Mouse (Mus musculus): ENCODE results near the gene Numbl. TPM values are rescaled to one million over a fixed set of nuclear protein-coding genes. Genes with fewer than 3 reads are reported as not detected.
"Not testable (repeated sequence)": the region's sequence is repeated elsewhere in the genome, so short reads cannot be mapped to it uniquely, and the experiment has no call there.

The Numbl gene
- polyA plus RNA-seq, 1 experiment from 2014 or later = 20.1 TPM

DNA sequence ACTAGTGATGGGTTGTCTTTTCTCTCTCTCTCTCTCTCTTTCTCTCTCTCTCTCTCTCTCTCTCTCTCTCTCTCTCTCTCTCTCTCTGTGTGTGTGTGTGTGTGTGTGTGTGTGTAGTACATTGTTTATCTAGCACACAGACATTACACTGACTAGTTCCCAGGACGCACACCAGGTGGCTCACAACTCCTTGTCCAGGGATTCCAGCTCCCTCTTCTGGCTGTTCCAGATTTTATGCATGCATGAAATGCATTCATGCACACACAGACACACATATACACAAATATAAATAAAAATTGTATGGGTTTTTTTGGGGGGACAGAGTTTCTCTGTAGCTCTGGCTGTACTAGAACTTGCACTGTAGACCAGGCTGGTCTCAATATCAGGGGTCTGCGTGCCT is 20.7 kb upstream of the Numbl start:
- no peak for ATAC-seq (replicated peaks; ENCODE audit: low FRiP score)
- no peaks in the 10 kb centered on the region for H3K27me3 ChIP-seq (ENCODE audit: control insufficient read depth, insufficient read depth, low read length)
- WGBS = 90% methylated on average over 2 of the region's 2 CpGs
- no peak overlapping the region for H3K4me3 ChIP-seq (ENCODE audit: low read depth, low read length)
- H3K4me2 ChIP-seq (ENCODE audit: low read depth, low read length, severe bottlenecking) = no peak overlapping the region
- H3K9me3 ChIP-seq (ENCODE audit: control insufficient read depth, low read length) = no peaks in the 10 kb centered on the region
- no peaks in the 10 kb centered on the region; the same call in 1 of the 2 replicates for H3K4me1 ChIP-seq (replicated peaks; ENCODE audit: control insufficient read depth, insufficient read depth, low read length)
- no peak overlapping the region for H3K27ac ChIP-seq (ENCODE audit: low read depth, low read length)
- H3K36me3 ChIP-seq (ENCODE audit: control insufficient read depth, insufficient read depth, low read length) = no peaks in the 10 kb centered on the region
- H3K9ac ChIP-seq (ENCODE audit: low read length) = no peak overlapping the region
- no peak for DNase-seq (ENCODE audit: low spot score)

GRCm38 (mm10) chr7:27238568-27238967 is 19.7 kb upstream of the Numbl start:
- 93% methylated on average over 5 of the region's 5 CpGs for WGBS
- no peak for ATAC-seq (replicated peaks; ENCODE audit: low FRiP score)
- H3K36me3 ChIP-seq (ENCODE audit: control insufficient read depth, insufficient read depth, low read length) = no peaks in the 10 kb centered on the region

DNA sequence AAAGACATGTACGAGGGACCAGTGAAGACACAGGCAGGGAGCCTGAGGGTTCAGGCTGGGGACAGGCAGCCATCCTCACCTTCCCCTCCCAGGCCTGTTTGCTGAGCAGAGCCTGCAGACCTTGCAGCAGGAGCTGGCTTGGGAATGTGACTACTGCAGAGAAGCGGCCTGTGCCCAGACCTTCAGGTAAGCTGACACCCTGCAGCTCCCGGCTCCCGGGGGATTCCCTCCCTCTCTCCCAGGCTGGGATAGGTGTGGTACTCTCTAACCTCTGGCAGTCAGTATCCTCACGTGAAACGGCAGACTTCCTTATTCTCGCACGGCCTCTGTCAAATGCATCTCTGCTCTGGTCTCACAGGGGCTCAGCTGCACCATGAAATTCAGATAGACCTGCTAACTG is 15.0 kb upstream of the Numbl start:
- WGBS = 65% methylated on average over 8 of the region's 8 CpGs
- ATAC-seq (replicated peaks; ENCODE audit: low FRiP score) (no peak), DNase-seq (ENCODE audit: low spot score) (no peak)
- no peaks in the 10 kb centered on the region for H3K4me1 ChIP-seq (replicated peaks; ENCODE audit: control insufficient read depth, insufficient read depth, low read length)
- H3K4me3 ChIP-seq (ENCODE audit: low read depth, low read length) = no peak overlapping the region
- no peaks in the 10 kb centered on the region; the same call in 1 of the 2 replicates for H3K36me3 ChIP-seq (ENCODE audit: control insufficient read depth, insufficient read depth, low read length)
- no peaks in the 10 kb centered on the region for H3K27me3 ChIP-seq (ENCODE audit: control insufficient read depth, insufficient read depth, low read length)
- H3K9me3 ChIP-seq (ENCODE audit: control insufficient read depth, low read length) = no peaks in the 10 kb centered on the region
- H3K4me2 ChIP-seq (ENCODE audit: low read depth, low read length, severe bottlenecking) = no peak overlapping the region
- H3K27ac ChIP-seq (ENCODE audit: low read depth, low read length) = no peak overlapping the region
- H3K9ac ChIP-seq (ENCODE audit: low read length) = no peak overlapping the region

More at GRCm38 (mm10) chr7:27238568-27238967, 19.7 kb upstream of the Numbl start:
- H3K9me3 ChIP-seq (ENCODE audit: control insufficient read depth, low read length) = no peaks in the 10 kb centered on the region
- no peak overlapping the region for H3K4me2 ChIP-seq (ENCODE audit: low read depth, low read length, severe bottlenecking)
- no peak for DNase-seq (ENCODE audit: low spot score)
- no peaks in the 10 kb centered on the region; the same call in 1 of the 2 replicates for H3K4me1 ChIP-seq (replicated peaks; ENCODE audit: control insufficient read depth, insufficient read depth, low read length)
- no peak overlapping the region for H3K4me3 ChIP-seq (ENCODE audit: low read depth, low read length)
- H3K27me3 ChIP-seq (ENCODE audit: control insufficient read depth, insufficient read depth, low read length) = no peaks in the 10 kb centered on the region
- no peak overlapping the region for H3K9ac ChIP-seq (ENCODE audit: low read length)
- no peak overlapping the region for H3K27ac ChIP-seq (ENCODE audit: low read depth, low read length)

- H3K9me3 ChIP-seq (ENCODE audit: control insufficient read depth, low read length); H3K4me3 ChIP-seq (ENCODE audit: low read depth, low read length); DNase-seq (ENCODE audit: low spot score); H3K36me3 ChIP-seq (ENCODE audit: control insufficient read depth, insufficient read depth, low read length); H3K9ac ChIP-seq (ENCODE audit: low read length); ATAC-seq (replicated peaks; ENCODE audit: low FRiP score); H3K27me3 ChIP-seq (ENCODE audit: control insufficient read depth, insufficient read depth, low read length); H3K27ac ChIP-seq (ENCODE audit: low read depth, low read length); H3K4me2 ChIP-seq (ENCODE audit: low read depth, low read length, severe bottlenecking); H3K4me1 ChIP-seq (replicated peaks; ENCODE audit: control insufficient read depth, insufficient read depth, low read length): not testable (repeated sequence)
- WGBS = 89% methylated on average over 2 of the region's 2 CpGs
These were observed 14.1 kb upstream of the Numbl start for GRCm38 (mm10) chr7:27244088-27244487.

DNA sequence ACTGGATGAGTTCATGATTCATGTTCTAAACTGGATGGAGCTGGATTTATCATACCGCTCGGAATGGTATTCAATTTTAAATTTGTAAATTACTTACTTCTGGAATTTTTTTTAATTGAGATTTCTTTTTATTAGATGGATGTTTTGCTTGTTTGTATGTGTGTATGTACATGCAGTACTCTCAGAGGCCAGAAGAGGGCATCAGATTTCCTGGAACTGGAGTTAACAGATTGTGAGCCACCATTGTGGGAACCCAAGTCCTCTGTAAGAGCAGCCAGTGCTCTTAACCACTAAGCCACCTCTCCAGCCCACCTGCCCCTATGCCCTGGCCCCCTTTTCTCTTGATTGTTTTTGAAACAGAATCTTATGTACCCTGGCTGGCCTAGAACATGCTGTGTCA is 9.1 kb upstream of the Numbl start:
- ATAC-seq (replicated peaks; ENCODE audit: low FRiP score) (no peak), DNase-seq (ENCODE audit: low spot score) (no peak)
- H3K27me3 ChIP-seq (ENCODE audit: control insufficient read depth, insufficient read depth, low read length) = no peaks in the 10 kb centered on the region
- no peak overlapping the region for H3K27ac ChIP-seq (ENCODE audit: low read depth, low read length)
- no peak overlapping the region for H3K4me3 ChIP-seq (ENCODE audit: low read depth, low read length)
- no peaks in the 10 kb centered on the region; the same call in 1 of the 2 replicates for H3K36me3 ChIP-seq (ENCODE audit: control insufficient read depth, insufficient read depth, low read length)
- H3K9me3 ChIP-seq (ENCODE audit: control insufficient read depth, low read length) = no peaks in the 10 kb centered on the region
- H3K4me2 ChIP-seq (ENCODE audit: low read depth, low read length, severe bottlenecking) = no peak overlapping the region
- H3K9ac ChIP-seq (ENCODE audit: low read length) = no peak overlapping the region
- no peaks in the 10 kb centered on the region for H3K4me1 ChIP-seq (replicated peaks; ENCODE audit: control insufficient read depth, insufficient read depth, low read length)
- WGBS = 90% methylated on average over 2 of the region's 2 CpGs

GRCm38 (mm10) chr7:27249928-27250327 is 8.3 kb upstream of the Numbl start:
- no peaks in the 10 kb centered on the region for H3K27me3 ChIP-seq (ENCODE audit: control insufficient read depth, insufficient read depth, low read length)
- no peak for ATAC-seq (replicated peaks; ENCODE audit: low FRiP score)
- H3K4me1 ChIP-seq (replicated peaks; ENCODE audit: control insufficient read depth, insufficient read depth, low read length) = no peaks in the 10 kb centered on the region
- H3K27ac ChIP-seq (ENCODE audit: low read depth, low read length) = no peak overlapping the region
- no peaks in the 10 kb centered on the region; the same call in 1 of the 2 replicates for H3K36me3 ChIP-seq (ENCODE audit: control insufficient read depth, insufficient read depth, low read length)
- H3K4me3 ChIP-seq (ENCODE audit: low read depth, low read length) = no peak overlapping the region
- 91% methylated on average over 5 of the region's 5 CpGs for WGBS
- no peak overlapping the region for H3K4me2 ChIP-seq (ENCODE audit: low read depth, low read length, severe bottlenecking)
- no peak for DNase-seq (ENCODE audit: low spot score)
- no peak overlapping the region for H3K9ac ChIP-seq (ENCODE audit: low read length)
- H3K9me3 ChIP-seq (ENCODE audit: control insufficient read depth, low read length) = no peaks in the 10 kb centered on the region

- H3K9me3 ChIP-seq (ENCODE audit: control insufficient read depth, low read length) = no peaks in the 10 kb centered on the region
- WGBS = 91% methylated on average over 6 of the region's 6 CpGs
- no peaks in the 10 kb centered on the region; the same call in 1 of the 2 replicates for H3K36me3 ChIP-seq (ENCODE audit: control insufficient read depth, insufficient read depth, low read length)
- 0 out of 2 replicates have a peak, but pooled peaks cover 5% of the 10 kb centered on the region for H3K4me1 ChIP-seq (replicated peaks; ENCODE audit: control insufficient read depth, insufficient read depth, low read length)
- no peak overlapping the region for H3K4me2 ChIP-seq (ENCODE audit: low read depth, low read length, severe bottlenecking)
- no peak for ATAC-seq (replicated peaks; ENCODE audit: low FRiP score)
- no peaks in the 10 kb centered on the region for H3K27me3 ChIP-seq (ENCODE audit: control insufficient read depth, insufficient read depth, low read length)
- no peak overlapping the region for H3K27ac ChIP-seq (ENCODE audit: low read depth, low read length)
- no peak for DNase-seq (ENCODE audit: low spot score)
- H3K9ac ChIP-seq (ENCODE audit: low read length) = no peak overlapping the region
- H3K4me3 ChIP-seq (ENCODE audit: low read depth, low read length) = no peak overlapping the region
These were observed 6.3 kb upstream of the Numbl start for GRCm38 (mm10) chr7:27251946-27252345.

- Histone ChIP-seq H3K9me3 (ENCODE audit: control insufficient read depth, low read length) (no peaks in the 10 kb centered on the region), H3K4me1 (replicated peaks; ENCODE audit: control insufficient read depth, insufficient read depth, low read length) (peaks cover 15% of the 10 kb centered on the region; the same call in 1 of the 2 replicates), H3K27ac (ENCODE audit: low read depth, low read length) (no peak overlapping the region), H3K9ac (ENCODE audit: low read length) (no peak overlapping the region), H3K36me3 (ENCODE audit: control insufficient read depth, insufficient read depth, low read length) (no peaks in the 10 kb centered on the region), H3K4me3 (ENCODE audit: low read depth, low read length) (no peak overlapping the region), H3K27me3 (ENCODE audit: control insufficient read depth, insufficient read depth, low read length) (no peaks in the 10 kb centered on the region), H3K4me2 (ENCODE audit: low read depth, low read length, severe bottlenecking) (no peak overlapping the region)
- 84% methylated on average over 3 of the region's 3 CpGs for WGBS
- DNase-seq (ENCODE audit: low spot score) (no peak), ATAC-seq (replicated peaks; ENCODE audit: low FRiP score) (no peak)
These were observed 2.5 kb upstream of the Numbl start for GRCm38 (mm10) chr7:27255721-27256120.

DNA sequence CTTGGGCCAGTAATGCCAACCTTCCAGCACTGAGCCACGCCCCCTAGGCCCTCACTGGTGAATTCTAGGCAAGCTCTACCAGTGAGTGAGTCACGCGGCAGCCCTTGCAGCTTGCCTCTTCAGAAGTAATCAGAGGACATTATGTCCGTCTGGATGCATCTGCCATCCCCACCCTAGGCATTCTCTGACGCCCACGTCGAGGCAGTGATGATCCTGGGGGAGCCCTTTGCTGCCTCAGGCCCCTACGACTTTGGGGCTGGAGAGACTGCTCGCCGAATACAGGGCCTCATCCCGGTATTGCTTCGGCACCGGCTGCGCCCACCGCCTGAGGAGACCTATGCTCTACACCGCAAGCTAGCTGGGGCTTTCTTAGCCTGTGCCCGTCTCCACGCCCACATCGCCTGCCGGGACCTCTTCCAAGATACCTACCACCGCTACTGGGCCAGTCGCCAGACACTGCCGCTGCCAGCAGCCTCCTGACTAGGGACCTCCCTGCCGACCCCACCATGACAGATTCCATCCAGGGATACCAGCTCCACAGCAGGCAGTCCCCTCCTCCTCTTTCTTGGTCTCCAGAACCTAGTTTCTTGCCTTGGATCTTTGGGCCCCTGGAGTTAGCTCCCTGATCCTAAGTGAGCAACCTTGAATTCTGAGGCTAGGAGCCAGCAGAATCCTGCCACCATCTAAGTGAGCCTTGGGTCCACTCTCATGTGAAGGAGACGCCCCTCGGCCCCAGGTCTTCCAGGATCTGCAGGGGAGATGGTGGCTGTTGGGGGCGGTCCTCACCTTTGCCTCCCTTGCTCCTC is 984 bp upstream of the Numbl start:
- H3K27me3 ChIP-seq (ENCODE audit: control insufficient read depth, insufficient read depth, low read length) = no peaks in the 10 kb centered on the region
- WGBS = 15% methylated on average over 27 of the region's 27 CpGs
- H3K4me2 ChIP-seq (ENCODE audit: low read depth, low read length, severe bottlenecking) = peak overlapping the region; percentile 83
- no peaks in the 10 kb centered on the region for H3K9me3 ChIP-seq (ENCODE audit: control insufficient read depth, low read length)
- H3K9ac ChIP-seq (ENCODE audit: low read length) = peak overlapping the region; percentile 14
- ATAC-seq (replicated peaks; ENCODE audit: low FRiP score) (peak; percentile 34), DNase-seq (ENCODE audit: low spot score) (peak; percentile 65)
- peaks cover 16% of the 10 kb centered on the region; the same call in 1 of the 2 replicates for H3K4me1 ChIP-seq (replicated peaks; ENCODE audit: control insufficient read depth, insufficient read depth, low read length)
- peak overlapping the region; percentile 8; the same call in 1 of the 2 replicates for H3K4me3 ChIP-seq (ENCODE audit: low read depth, low read length)
- H3K27ac ChIP-seq (ENCODE audit: low read depth, low read length) = peak overlapping the region; percentile 58
- H3K36me3 ChIP-seq (ENCODE audit: control insufficient read depth, insufficient read depth, low read length) = no peaks in the 10 kb centered on the region

All from forebrain, embryonic 11.5 days (tissue).